Mouse (Mus musculus) frontal cortex, adult 2 months (tissue): ENCODE results near the gene Megf9. TPM values are rescaled to one million over a fixed set of nuclear protein-coding genes. Genes with fewer than 3 reads are reported as not detected.

Source experiments
- DNase-seq, 2 experiments: peaks; one replicate each; pipeline ENCODE4 v3.0.0; 2022; ENCODE audit warnings: low spot score in 1 of 2; ENCODE audit errors: extremely low spot score in 1 of 2
- polyA plus RNA-seq: library from polyadenylated mRNA; depleted of rRNA; stranded (reverse); fragments of >200 nt; gene quantifications from 2 replicates; pipeline ENCODE4 v1.2.3, GENCODE M21; 2012

The Megf9 gene
- polyA plus RNA-seq, 1 experiment, result 35.7 TPM

DNA sequence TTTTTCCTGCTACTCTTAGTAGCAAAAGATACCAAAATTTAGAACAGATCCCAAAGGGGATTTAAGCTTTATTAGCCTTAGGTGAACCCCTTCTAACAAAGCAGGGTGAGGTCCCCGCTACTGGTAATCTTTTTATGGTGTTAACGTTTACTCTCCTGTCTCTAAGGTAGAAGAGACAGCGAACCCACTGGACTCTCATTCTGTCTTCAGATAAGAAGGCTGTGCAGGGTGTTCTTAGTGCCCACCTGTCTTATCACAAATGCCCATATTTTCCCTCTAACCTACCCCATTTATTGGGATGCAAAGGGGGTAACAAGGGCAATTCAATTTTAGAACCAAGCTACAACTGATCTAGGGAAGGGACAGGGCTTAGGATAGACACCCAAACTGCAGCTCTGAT lies 6.2 kb downstream of the Megf9 start:
- no peak for DNase-seq

DNA sequence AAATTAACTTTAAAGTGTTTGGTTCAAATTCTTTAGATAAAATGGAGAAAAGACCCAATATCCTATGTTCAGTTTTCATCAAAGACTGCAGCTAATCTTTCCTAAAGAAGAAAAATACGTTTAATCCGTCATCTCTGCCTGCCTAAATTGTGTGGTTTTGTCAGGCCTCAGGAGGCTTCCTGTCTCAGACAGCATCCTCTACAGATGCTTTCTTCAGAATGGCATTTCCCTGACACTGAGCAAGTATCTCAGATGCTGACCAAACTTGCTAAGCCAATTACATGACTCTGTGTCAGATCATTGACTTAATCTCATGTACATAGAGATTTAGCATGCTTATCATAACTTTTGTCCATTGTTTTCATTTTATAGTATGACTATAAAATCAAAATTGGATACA lies 11.4 kb downstream of the Megf9 start:
- no peak for DNase-seq

DNA sequence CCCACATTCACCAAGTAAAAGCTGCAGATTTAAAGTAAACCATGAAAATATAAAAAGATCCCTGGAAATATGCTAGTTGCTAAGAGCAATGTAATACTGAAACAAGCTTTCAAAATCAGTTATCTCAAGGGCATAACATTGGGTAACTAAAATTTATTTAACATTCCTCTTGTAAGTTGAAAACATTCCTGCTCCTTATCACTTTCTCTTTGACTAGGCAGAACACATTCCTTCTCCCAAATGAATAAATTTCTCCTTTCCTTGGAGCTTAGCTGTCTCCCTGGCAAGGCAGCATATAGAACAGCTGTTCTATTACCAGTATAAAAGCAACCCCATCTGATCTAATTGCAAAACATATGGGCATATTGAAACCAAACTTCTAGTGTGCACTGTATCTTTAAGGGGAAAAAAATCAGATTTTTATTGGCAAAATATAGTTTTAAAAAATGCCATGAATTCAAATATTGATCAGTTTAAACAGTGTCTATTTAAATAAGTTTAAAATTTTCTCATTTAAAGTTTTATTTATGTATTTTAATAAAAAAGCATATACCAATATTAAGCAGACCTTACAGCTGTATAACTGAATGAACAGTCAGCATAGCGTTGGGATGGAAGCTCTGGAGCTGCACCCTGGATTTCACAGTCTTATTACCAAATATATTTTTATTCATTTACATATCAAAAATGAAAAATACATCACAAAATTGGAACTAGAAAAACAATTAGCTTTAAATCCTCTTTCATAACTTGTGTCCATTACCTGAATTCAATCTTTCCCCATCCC lies 13.1 kb downstream of the Megf9 start:
- no peak for DNase-seq

DNA sequence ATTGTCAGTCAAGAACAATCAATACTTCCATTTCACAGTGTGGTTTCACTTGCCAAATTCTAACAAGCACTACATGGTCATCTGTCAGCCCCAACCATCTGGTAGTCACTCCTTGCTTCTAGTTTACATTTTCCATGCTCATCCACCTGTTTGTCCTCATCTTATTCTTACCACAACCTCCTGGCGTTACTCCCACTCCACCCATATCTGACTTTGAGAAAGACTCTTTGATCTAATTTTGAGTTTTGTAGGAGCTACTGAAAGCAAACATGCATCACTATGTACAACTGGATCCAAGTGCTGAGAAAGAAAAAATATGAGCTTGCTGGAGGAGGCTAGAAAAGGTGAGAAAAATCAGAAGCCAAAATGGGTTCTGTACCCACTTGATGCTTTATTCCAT lies 17.1 kb downstream of the Megf9 start:
- DNase-seq, result peak; percentile 75 to 76

DNA sequence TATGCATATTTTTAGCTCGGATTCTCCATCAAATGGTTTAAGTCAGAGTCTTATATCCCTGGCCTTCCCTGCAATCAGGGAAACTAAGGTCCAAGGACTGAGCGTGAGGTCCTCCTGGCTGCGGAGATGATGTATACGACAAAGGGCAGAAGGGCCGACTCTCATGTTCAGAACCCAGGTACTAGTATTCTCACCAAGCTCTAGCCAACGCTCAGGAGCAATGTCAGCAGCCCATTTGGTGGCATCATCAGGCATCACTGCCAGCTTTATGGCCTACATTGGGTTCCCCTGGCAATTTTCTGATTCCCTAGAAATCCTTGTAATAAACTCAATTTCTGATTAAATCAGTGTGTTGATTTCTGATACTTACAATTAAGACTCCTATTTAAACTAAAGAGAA lies 18.5 kb downstream of the Megf9 start:
- DNase-seq, result no peak

DNA sequence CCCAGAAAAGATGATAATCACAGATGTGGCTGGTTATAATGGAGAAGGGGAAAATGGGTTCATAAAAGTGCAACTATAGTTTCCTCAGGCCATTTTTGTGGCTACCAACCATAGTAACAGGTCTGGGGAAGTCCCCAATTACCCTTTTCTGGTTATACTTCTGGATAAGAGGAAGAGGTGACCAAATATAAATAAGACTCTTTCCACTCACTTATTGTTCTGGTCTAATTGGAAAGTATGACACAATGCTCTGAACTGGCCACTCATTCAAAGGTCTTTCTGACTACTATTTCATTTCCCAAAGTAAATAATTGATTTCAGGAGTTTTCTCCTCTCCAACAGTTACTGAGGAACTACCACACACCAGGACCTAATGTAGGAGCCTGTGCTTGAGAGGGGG lies 19.3 kb downstream of the Megf9 start:
- no peak for DNase-seq

DNA sequence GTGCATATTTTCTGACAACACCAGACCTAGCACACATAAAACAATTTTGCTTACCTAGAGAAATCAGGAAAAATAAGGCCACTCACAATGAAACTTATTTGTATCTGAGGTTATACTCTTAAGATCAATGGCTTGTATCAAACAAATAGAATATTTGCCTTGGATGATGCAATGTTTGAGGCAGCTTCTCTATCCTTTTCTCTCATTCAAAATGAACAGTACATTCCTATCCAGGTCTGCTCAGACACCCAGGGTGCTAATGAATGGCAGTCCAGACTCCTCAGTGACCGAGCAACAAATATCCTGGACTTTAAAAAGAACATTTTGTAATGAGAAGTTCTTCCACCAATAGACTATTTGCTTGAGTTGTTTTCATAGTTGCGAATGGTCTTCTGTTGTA lies 24.8 kb downstream of the Megf9 start:
- DNase-seq, result no peak

DNA sequence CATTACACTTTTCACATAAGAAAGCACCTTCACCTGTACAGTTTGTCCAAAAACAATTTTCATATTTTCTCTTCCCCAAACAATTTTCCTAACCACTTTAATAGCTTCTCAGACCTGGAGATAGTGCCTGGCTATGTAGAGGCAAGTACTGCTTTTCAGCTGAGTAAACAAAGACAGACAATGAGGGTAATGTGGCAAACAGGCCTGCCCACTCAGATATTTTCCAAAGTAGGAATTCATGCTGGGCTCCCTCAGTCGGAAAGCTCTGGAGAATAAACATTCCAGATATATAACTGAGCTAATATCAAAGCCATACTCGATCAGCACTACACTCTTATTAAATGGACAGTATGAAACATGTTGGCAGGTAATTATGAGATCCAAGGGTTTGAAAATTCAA lies 25.2 kb downstream of the Megf9 start:
- no peak for DNase-seq

DNA sequence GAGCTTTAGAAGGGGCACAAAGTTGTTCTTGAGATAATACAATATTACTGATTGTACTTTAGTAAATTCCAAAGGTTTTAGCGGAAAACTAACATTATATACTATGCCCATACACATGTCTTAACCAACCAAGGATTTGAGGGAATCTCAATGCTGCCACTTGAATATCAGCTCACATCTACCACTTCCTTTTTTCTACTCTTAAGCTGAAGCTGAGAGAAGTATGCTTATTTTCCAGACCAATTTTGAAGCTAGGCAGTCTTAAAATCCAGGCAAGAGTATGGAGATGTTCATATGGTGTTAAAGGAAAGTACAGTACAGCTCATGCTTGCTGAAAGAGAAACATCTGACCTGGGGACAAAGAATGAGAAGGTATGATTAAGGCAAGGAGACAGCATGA lies 26.6 kb downstream of the Megf9 start:
- no peak for DNase-seq

DNA sequence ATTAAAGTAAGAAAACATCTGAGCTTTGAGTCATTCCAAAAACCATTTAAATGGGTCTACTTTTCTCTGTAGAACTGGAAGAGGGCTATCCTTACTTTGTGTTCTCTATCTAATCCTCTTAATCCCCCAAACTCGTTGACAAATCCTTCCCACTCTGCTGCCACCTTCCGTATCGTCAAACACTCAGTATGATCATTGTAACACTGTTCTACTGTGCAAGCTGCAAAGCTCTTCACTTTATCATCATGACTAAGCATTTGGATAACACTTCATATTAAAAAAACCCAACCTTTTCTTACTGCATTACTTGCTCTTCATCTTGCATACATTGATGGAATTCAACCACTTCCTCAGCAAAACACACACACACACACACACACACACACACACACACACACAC lies 28.8 kb downstream of the Megf9 start:
- no peak for DNase-seq

DNA sequence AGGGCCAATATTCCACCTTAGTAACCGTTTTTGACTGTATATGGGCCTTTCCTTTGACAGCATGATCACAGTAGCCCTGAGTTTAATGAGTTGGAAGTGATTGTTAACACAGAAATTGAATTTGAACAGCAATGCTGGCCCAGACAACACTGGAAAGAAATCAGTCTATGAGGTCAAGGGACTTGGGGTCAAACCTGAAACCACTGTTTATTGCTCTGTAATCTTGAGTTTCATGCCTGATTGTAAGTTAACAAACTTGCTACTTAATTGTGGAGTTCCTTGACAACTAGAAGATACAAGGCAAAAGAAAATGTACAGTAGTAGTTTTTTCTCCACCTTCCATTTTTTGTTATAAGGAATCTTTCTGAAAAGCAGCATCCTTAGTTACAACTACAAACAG lies 31.0 kb downstream of the Megf9 start:
- DNase-seq, result no peak

DNA sequence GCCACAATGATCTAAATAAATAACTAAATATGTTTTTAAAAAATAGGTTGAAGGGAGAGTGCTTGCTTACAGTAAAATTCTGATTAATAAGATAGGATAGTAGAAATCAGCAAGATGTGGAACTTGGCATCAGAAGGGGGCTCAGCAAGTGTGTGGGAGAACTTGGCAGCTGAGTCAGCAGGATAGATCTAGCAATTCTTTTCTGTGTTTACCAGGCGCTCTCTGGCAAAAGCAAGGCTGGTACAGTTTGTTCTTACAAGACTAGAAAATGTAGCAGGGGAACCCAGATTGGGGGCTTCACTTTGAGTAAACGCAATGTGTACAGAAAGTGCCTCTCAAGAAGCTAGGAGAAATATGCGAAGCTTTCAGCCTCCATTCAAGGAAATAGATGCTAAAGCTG lies 35.5 kb downstream of the Megf9 start:
- DNase-seq, result peak; percentile 44 to 54

DNA sequence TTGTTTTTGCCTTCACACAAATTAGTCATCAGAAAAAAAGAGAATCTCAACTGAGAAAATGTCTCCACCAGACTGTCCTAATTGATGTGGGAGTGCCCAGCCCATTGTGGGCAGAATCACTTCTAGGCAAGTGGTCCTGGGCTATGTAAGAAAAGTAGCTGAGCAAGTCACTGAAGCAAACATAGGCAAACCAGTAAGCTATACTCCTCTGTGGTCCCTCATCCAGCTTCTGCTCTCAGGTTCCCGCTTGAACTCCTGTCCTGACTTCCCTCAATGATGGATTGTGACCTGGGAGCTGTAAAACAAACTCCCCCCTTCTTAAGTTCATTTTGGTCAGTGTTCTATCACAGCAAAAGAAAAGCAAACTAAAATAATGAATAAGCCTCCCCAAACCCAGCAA lies 37.8 kb downstream of the Megf9 start:
- DNase-seq, result no peak

DNA sequence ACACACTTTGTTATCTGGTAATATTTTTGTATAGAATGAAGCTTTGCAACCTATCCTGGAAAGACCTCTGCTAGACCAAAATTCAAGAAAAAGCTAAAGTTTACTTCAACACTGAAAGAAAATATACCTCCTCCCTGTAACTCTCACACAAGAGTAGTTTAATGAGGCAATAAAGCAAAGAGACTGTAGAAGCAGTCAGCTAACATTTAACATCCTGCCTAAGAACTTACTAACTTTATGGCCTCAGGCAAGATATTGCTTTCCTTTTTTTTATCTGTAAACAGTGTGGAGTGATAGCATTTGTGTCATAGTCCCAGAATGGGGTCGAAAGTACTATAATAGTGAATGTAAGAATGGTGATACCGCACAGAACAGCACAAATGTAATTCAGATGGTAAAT lies 45.0 kb downstream of the Megf9 start:
- DNase-seq, result no peak

DNA sequence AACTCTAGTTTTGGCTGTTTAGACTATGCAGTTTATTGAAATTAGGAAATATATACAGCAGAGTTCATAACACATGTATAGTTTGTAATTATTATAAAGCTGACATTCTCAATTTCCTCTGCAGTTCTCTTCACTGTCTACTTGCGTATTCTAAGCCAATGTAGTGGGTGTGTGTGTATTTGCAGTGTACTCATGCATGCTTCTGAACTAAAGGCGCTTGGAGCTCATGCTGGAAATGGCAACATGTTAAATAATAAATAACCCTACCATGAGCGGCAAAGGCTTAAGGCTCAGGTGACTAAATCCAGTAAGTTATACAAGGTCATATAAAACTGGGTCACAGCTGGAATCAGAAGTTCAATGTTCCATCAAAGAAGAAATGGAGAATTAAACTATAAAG lies 46.4 kb downstream of the Megf9 start:
- no peak for DNase-seq

DNA sequence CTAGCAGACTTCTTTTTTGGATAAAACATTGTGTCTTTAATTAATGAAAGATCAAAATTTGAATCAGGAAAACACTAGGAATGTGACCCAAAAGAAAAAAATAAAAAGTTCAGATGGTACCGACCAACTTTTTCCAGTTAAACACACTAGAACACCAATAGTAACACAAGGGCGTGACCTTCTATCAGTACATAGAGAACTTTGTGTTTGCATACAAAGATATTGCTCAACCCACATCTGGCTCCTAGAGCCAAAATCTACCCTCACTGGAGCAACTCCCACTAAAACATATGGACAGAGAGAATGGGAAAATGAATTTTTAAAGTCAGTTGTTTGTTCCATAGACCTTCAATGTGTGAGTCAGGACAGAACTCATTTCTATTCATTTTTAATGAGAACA lies 50.7 kb downstream of the Megf9 start:
- no peak for DNase-seq

DNA sequence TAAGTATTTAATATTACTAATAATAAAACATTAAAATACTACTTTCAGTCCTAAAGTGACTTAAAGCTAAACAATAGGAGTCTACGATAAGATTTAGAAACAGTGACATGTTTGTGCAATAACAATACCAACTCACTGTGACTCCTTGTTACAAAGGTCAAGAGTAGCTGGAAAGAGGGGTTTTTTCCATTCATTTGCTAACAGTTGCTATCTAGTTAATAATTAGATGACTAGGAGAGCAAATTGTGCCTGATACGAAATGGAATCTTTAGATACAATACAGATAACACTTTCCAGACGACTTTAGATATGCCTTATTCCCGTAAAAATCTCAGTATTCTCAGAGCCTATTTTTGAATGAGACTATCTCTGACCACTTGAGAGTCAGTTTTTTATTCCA lies 52.9 kb downstream of the Megf9 start:
- DNase-seq, result no peak

DNA sequence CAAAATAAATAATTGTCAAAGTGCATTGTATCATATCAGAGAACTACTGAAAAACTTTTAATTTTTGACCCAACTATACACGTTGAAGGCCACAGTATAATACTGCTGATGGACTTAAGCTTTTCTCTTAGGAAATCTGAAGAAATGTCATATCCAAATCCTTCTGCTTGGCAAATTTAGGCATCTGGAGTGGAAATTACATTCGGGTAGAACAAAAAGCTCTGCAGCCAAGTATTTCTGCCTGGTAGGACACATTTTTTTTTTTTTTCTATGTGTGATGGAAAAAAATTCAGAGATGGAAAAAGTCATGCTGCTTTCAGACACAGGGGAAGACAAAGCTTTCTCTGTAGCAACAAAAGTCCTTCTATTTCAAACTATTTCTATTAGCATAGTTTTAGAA lies 63.4 kb downstream of the Megf9 start:
- no peak for DNase-seq

DNA sequence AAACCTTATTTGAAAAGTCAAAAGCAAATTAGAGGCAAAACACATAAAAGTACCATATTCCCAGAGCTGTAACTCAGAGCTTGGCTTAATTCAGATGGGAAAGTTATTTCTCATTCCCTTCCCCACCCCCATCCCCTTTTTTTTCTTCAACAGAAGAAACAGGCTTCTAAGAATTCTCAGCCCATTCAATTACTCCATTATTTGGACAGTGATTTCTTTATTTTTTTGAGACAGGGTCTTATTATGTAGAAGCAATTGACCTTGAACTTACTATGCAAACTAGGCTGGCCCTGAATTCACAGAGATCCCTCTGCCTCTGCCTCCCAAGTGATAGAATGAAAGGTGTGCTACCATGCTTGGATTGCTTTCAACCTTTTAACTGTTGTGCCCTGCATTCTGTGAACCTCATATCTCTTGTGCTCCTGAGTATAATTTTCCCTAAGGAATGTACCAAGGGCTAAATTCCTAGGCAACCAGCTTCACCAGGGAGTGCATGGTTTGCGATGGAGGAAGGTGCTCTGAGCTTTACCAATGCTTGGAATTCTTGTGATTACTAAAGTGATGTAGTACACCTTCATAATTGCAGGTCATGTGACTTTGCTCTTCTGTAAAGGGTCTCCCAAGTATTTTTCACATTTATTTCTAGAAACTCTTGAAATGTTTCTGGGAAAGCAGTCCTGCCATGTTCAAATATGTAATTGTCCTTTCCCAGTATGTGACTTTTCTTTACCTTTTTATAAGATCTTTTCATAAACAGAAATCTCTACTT lies 68.7 kb downstream of the Megf9 start:
- no peak for DNase-seq

DNA sequence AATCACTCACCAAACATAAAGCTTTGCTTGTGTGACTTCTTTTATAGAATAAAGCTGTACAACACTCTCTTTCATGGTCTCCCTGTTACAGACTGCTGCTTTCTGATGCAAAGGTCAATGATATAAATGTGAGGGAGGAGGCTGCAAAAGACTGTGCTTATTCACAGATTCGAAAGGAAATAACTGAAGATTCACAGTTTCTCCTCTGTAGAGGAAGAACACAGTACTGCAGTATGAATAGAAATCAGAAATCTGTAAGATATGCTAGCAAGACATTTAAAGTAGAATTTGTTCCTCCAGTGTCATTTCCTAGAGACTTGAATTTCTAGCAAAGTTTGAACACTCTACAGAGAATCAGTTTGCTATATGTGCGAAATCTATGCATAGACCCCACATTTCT lies 71.5 kb downstream of the Megf9 start:
- no peak for DNase-seq

DNA sequence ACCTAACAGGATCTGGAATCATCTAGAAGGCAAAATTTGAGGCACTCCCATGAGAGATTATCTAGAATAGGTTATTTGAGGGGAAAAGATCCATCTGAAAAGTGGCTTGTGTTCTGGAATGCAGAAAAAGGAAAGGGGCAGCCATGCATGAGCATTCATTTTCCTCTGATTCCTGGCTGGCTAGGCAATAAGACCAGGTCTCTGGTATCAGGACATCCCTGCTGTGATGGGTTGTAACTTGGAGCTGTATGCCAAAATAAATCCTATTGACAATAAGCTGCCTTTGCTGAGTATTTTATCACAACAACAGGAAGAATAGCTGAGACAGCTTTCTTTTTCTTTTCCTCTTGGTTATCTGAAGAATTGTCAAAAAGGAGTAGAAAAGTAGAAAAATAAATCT lies 73.4 kb downstream of the Megf9 start:
- DNase-seq, result no peak

DNA sequence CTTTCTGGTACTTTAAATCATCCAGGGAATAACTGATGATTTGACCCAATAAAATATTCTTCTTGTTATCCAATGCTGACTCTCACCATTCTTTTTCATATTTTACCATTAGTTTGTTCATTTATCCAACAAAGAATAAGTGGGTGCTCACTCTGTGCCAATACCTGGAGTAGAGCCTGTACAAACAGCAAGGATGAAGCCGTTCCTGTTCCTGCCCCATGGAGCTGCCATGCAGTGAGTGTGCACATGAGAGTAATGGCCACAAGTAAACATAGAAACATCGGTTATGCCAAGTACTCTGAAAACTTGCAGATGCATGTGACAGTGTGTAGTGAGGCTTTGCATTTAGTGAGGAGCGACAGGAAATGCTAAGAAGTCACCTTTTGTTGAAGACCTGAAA lies 82.6 kb downstream of the Megf9 start:
- no peak for DNase-seq
